Mouse (Mus musculus) heart, embryonic 10.5 days (tissue): Measurements from ENCODE around the gene Mettl2. TPM values are rescaled to one million over a fixed set of nuclear protein-coding genes. Genes with fewer than 3 reads are reported as not detected.

Experiments used
- polyA plus RNA-seq: library from polyadenylated mRNA; unstranded; fragments of >200 nt; fragmentation: Nextera tagmentation; extraction: Ambion mirVana; gene quantifications from 2 replicates; pipeline ENCODE4 v1.2.1, GENCODE M21; 2016

Mettl2 gene
- polyA plus RNA-seq, 1 experiment from 2014 or later, result 42.5 TPM

Other genes with a start within 250 kb of the Mettl2 start
- gene Efcab3, start 62.8 kb upstream of the Mettl2 start, polyA plus RNA-seq, result not detected in 2 replicates
- gene Gm10842, start 20.5 kb downstream of the Mettl2 start, polyA plus RNA-seq, result not detected in 2 replicates
- 14.7 and 18.3 TPM in 2 replicates for gene Tlk2, start 52.4 kb downstream of the Mettl2 start, polyA plus RNA-seq
- 10.0 and 14.3 TPM in 2 replicates for gene Mrc2, start 166.2 kb downstream of the Mettl2 start, polyA plus RNA-seq